11 mouse cellular contexts compared by ENCODE assay signal in the genomic region with DNA sequence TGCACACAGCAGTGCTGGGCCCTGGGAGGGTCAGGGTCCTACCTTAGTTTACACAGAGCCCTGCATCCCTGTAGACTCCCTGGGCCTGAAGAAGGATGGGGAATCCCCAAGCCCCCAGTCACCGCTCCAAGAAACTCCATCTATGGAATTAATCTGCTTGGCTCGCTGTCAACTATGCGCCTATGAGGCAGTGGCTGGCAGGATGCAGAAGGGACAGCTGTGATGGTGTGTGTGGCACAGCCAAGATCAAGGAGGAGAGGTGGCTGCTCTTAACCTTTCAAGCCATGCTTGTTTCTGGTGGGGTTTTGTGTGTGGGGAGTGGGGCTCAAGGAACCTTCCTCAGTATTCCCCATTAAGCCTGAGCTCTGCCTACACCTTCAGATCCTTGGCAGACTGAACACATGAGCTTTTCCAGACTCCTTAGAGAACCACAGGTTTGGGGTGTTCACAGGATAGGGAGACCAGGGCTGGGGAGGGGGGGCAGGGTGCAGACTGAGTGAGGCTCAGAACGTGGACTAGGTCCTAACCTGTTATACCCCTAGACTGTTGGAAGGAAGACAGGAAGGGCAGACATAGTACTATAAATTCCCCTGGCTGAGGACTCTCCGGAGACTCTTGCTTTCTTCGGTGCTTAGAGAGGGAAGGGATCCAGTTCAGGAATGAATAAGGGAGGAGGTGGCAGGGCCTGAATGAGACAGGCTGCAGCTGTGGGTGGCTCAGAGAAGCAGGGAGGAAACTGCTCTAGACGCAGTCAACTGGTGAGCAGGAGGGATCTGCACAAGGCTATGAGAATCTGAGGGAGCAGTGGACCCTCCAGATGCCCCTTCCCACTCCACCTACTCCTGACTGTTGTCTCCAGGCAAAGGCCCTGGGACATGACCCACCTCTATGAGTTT. TPM values are rescaled to one million over a fixed set of nuclear protein-coding genes. Genes with fewer than 3 reads are reported as not detected.
DNase-seq lines count a peak whose midpoint lies in the region; ATAC-seq and TF ChIP-seq lines count a peak whose summit lies in the region.
"Had no signal": no experiment of that assay in that cellular context is flagged by ENCODE, and none has a peak within 500 bp of the region (broad histone marks: within the 10 kb centered on the region; RNA-seq: fewer than 3 reads in every experiment).

No protein-coding gene starts in this region.

- DNase-seq in hindbrain, postnatal 0 days (ENCODE audit: low spot score): peak; percentile 62
- DNase-seq in adrenal gland, postnatal 14 days: peak; percentile 60
- no peak for DNase-seq in layer of hippocampus, adult 8-10 months (ENCODE audit: low spot score in 2 of 2)
- no peak for DNase-seq in urinary bladder, postnatal 10 days (ENCODE audit: low spot score)
- DNase-seq in B cell, adult 2 months: no peak

- whole genome bisulfite sequencing in hindbrain, postnatal 0 days: 49% methylated on average over 7 of the region's 7 CpGs
- 84% methylated on average over 7 of the region's 7 CpGs for WGBS in hindbrain, embryonic 12.5 days
- WGBS in heart, embryonic 16.5 days: 29% methylated on average over 7 of the region's 7 CpGs
- 73% methylated on average over 7 of the region's 7 CpGs for WGBS in limb, embryonic 13.5 days

- H3K27ac ChIP-seq in hindbrain, postnatal 0 days: no peak overlapping the region
- no peak overlapping the region for H3K27ac ChIP-seq in hindbrain, embryonic 12.5 days
- H3K27ac ChIP-seq in heart, embryonic 16.5 days (ENCODE audit: low read length): peak overlapping the region; percentile 59
- peak overlapping the region; percentile 39; the same call in 1 of the 2 replicates for H3K27ac ChIP-seq in limb, embryonic 13.5 days
- H3K27ac ChIP-seq: hindbrain, embryonic 10.5 days; liver, embryonic 15.5 days; neural tube, embryonic 15.5 days had no signal

- no peaks in the 10 kb centered on the region for H3K27me3 ChIP-seq in hindbrain, postnatal 0 days (ENCODE audit: insufficient read depth, low read length)
- H3K27me3 ChIP-seq in hindbrain, embryonic 12.5 days: no peaks in the 10 kb centered on the region
- no peaks in the 10 kb centered on the region for H3K27me3 ChIP-seq in heart, embryonic 16.5 days (ENCODE audit: control insufficient read depth, insufficient read depth, low read length)
- no peaks in the 10 kb centered on the region for H3K27me3 ChIP-seq in limb, embryonic 13.5 days
- H3K27me3 ChIP-seq: liver, embryonic 15.5 days; neural tube, embryonic 15.5 days had no signal

- ATAC-seq in hindbrain, postnatal 0 days: no peak
- ATAC-seq in hindbrain, embryonic 12.5 days (ENCODE audit: low FRiP score): no peak
- peak; percentile 33; the same call in 1 of the 2 replicates for ATAC-seq in heart, embryonic 16.5 days (replicated peaks; ENCODE audit: extremely low read depth, insufficient read depth, low FRiP score)
- ATAC-seq in limb, embryonic 13.5 days (ENCODE audit: low FRiP score, low read depth): no peak

- H3K4me1 ChIP-seq in hindbrain, postnatal 0 days (ENCODE audit: insufficient read depth, low read length): peaks cover 17% of the 10 kb centered on the region
- peaks cover 26% of the 10 kb centered on the region for H3K4me1 ChIP-seq in hindbrain, embryonic 12.5 days
- peaks cover 70% of the 10 kb centered on the region for H3K4me1 ChIP-seq in heart, embryonic 16.5 days (ENCODE audit: control insufficient read depth, insufficient read depth, low read length)
- peaks cover 76% of the 10 kb centered on the region for H3K4me1 ChIP-seq in limb, embryonic 13.5 days

- H3K9me3 ChIP-seq in hindbrain, postnatal 0 days (ENCODE audit: low read length): no peaks in the 10 kb centered on the region
- no peaks in the 10 kb centered on the region for H3K9me3 ChIP-seq in hindbrain, embryonic 12.5 days (replicated peaks)
- no peaks in the 10 kb centered on the region for H3K9me3 ChIP-seq in heart, embryonic 16.5 days (replicated peaks; ENCODE audit: control insufficient read depth, low read length)
- H3K9me3 ChIP-seq in limb, embryonic 13.5 days: no peaks in the 10 kb centered on the region
- H3K9me3 ChIP-seq: hindbrain, embryonic 10.5 days; liver, embryonic 15.5 days; neural tube, embryonic 15.5 days had no signal

- no peak overlapping the region for H3K4me2 ChIP-seq in hindbrain, postnatal 0 days (ENCODE audit: low read depth, low read length)
- H3K4me2 ChIP-seq in hindbrain, embryonic 12.5 days (replicated peaks): no peak overlapping the region
- H3K4me2 ChIP-seq in heart, embryonic 16.5 days (ENCODE audit: low read depth, low read length): no peak overlapping the region
- no peak overlapping the region for H3K4me2 ChIP-seq in limb, embryonic 13.5 days (replicated peaks)
- H3K4me2 ChIP-seq: liver, embryonic 15.5 days; neural tube, embryonic 15.5 days had no signal

- no peaks in the 10 kb centered on the region for H3K36me3 ChIP-seq in hindbrain, postnatal 0 days (ENCODE audit: insufficient read depth, low read length)
- no peaks in the 10 kb centered on the region for H3K36me3 ChIP-seq in hindbrain, embryonic 12.5 days
- no peaks in the 10 kb centered on the region for H3K36me3 ChIP-seq in heart, embryonic 16.5 days (ENCODE audit: control insufficient read depth, insufficient read depth)
- peaks cover 81% of the 10 kb centered on the region for H3K36me3 ChIP-seq in limb, embryonic 13.5 days
- H3K36me3 ChIP-seq: hindbrain, embryonic 10.5 days; liver, embryonic 15.5 days; neural tube, embryonic 15.5 days had no signal

- H3K9ac ChIP-seq in hindbrain, postnatal 0 days (replicated peaks; ENCODE audit: low read length): no peak overlapping the region
- no peak overlapping the region for H3K9ac ChIP-seq in hindbrain, embryonic 12.5 days
- peak overlapping the region; percentile 14; the same call in 1 of the 2 replicates for H3K9ac ChIP-seq in heart, embryonic 16.5 days (ENCODE audit: low read length)
- no peak overlapping the region for H3K9ac ChIP-seq in limb, embryonic 13.5 days
- H3K9ac ChIP-seq: liver, embryonic 15.5 days; neural tube, embryonic 15.5 days had no signal

- TF ChIP-seq CTCF in hindbrain, postnatal 0 days (IDR thresholded peaks at IDR 0.05; ENCODE audit: low read depth): no peak

- no peak overlapping the region for H3K4me3 ChIP-seq in hindbrain, postnatal 0 days (ENCODE audit: low read length)
- H3K4me3 ChIP-seq in hindbrain, embryonic 12.5 days: no peak overlapping the region
- no peak overlapping the region for H3K4me3 ChIP-seq in heart, embryonic 16.5 days (ENCODE audit: low read length)
- no peak overlapping the region for H3K4me3 ChIP-seq in limb, embryonic 13.5 days
- H3K4me3 ChIP-seq: hindbrain, embryonic 10.5 days; liver, embryonic 15.5 days; neural tube, embryonic 15.5 days had no signal

RNA-seq across cellular contexts. Expression of a gene that starts 20.0 kb away (rescaled TPM):
- total RNA-seq in hindbrain, postnatal 0 days (2014; rRNA removed): 5.8 and 9.5 TPM in 2 replicates
- polyA plus RNA-seq in hindbrain, postnatal 0 days (2015; fragmentation: Nextera tagmentation; extraction: Ambion mirVana): 1.4 and 1.9 TPM in 2 replicates
- 10.5 and 11.5 TPM in 2 replicates for polyA plus RNA-seq in hindbrain, embryonic 12.5 days (2016; fragmentation: Nextera tagmentation; extraction: Ambion mirVana)
- 8.1 and 9.2 TPM in 2 replicates for total RNA-seq in adrenal gland, postnatal 14 days (2021)
- 3.0 and 4.5 TPM in 2 replicates for polyA plus RNA-seq in heart, embryonic 16.5 days (2015; fragmentation: Nextera tagmentation; extraction: Ambion mirVana)
- polyA plus RNA-seq in limb, embryonic 13.5 days (2015; fragmentation: Nextera tagmentation; extraction: Ambion mirVana): 32.1 and 32.3 TPM in 2 replicates
- total RNA-seq in layer of hippocampus, adult 8-10 months (2022): 10 to 100 TPM in 1 of 4 experiments, 1 to 10 TPM in 3; 4.1 to 10.9 (median 7.8) TPM

Comparison
In these comparisons a context has a peak if more than half of its experiments do, and no peak if none do; other contexts are left out.
1. DNase-seq: peak in hindbrain, postnatal 0 days (single experiment) and adrenal gland, postnatal 14 days (single experiment); none in layer of hippocampus, adult 8-10 months (0 of 2), urinary bladder, postnatal 10 days (single experiment) and B cell, adult 2 months (0 of 2).
2. H3K27ac ChIP-seq: peak in heart, embryonic 16.5 days (single experiment) and limb, embryonic 13.5 days (single experiment); none in hindbrain, postnatal 0 days (single experiment) and hindbrain, embryonic 12.5 days (single experiment).